Mouse (Mus musculus): ENCODE results near the gene Pfdn6. TPM values are rescaled to one million over a fixed set of nuclear protein-coding genes. Genes with fewer than 3 reads are reported as not detected.
"Not testable (repeated sequence)": the region's sequence is repeated elsewhere in the genome, so short reads cannot be mapped to it uniquely, and the experiment has no call there.

The Pfdn6 gene
- polyA plus RNA-seq, 1 experiment from 2014 or later: 152 TPM

DNA sequence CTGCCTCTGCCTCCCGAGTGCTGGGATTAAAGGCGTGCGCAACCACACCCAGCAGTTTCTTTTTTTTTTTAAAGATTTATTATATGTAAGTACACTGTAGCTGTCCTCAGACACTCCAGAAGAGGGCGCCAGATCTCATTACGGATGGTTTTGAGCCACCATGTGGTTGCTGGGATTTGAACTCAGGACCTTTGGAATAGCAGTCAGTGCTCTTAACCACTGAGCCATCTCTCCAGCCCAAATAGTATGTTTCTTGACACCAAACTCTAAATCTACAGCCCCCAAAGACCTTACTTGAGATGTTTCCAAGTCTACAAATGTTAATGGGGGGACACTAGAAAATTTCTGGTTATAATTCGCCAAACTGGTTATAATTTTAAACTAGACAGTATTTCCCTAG lies 48.3 kb downstream of the Pfdn6 start:
- not testable (repeated sequence) for H3K4me1 ChIP-seq (ENCODE audit: control insufficient read depth, insufficient read depth, low read length); H3K27me3 ChIP-seq (ENCODE audit: control insufficient read depth, insufficient read depth, low read length); H3K9me3 ChIP-seq (ENCODE audit: control insufficient read depth, low read depth, low read length); H3K4me3 ChIP-seq (ENCODE audit: low read depth, low read length); ATAC-seq (ENCODE audit: insufficient number of reproducible peaks, insufficient read depth, low FRiP score, low read depth); H3K36me3 ChIP-seq (ENCODE audit: control insufficient read depth, insufficient read depth, low read length); H3K27ac ChIP-seq (ENCODE audit: low read length); H3K4me2 ChIP-seq (replicated peaks; ENCODE audit: low read depth, low read length); H3K9ac ChIP-seq (replicated peaks; ENCODE audit: low read depth, low read length)
- 65% methylated on average over 6 of the region's 6 CpGs for WGBS

DNA sequence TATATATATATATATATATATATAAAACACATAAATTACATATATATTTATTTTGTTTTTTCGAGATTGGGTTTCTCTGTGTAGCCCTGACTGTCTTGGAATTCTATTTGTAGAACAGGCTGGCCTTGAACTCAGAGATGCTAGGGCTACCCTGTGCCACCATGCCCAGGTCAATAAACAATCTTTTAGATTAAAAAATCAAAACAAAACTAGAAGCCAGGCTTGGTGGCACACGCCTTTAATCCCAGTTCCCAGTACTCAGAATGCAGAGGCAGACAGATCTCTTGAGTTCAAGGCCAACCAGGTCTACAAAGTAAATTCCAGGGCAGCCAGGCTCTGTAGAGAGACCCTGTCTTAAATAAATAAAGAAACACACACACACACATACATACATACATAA lies 48.8 kb downstream of the Pfdn6 start:
- WGBS: 56% methylated on average over 2 of the region's 2 CpGs

DNA sequence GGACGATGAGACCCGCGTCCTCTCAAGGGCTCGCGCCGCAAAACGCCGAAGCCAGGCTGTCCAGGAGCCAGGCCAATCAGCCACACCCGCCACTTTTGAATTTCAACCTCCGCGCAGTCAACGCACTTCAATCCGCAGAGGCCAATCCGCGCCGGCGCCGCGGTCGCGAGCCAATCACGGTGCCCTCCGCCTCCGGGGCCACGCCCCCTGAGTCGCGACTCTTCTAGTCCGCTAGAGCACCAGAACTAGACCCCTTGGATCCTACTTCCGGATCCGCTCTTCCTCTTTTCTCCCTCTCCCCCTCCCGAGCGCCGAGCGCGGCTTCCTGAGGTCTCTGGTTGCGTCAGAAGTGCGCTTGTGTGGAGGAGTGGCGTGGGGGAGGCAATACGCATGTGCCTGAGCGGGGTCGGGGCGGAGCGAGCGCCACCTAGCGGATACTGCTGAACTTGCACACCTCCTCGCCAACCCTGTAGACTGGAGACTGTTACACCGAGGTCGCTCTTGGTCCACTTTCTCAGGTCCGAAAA lies 49.5 kb downstream of the Pfdn6 start, which contains the start of gene Kifc1:
TSS of gene Kifc1 (minus strand) at position 129 of the 527 bp plus-strand sequence.
- Histone ChIP-seq H3K4me3 (ENCODE audit: low read depth, low read length) (peak within 1 kb of the TSS; percentile 60), H3K27me3 (ENCODE audit: control insufficient read depth, insufficient read depth, low read length) (no peaks in the 10 kb centered on the region), H3K27ac (ENCODE audit: low read length) (peak within 1 kb of the TSS; percentile 58; the same call in 1 of the 2 replicates), H3K36me3 (ENCODE audit: control insufficient read depth, insufficient read depth, low read length) (peaks cover 7% of the 10 kb centered on the region; the same call in 1 of the 2 replicates), H3K4me1 (ENCODE audit: control insufficient read depth, insufficient read depth, low read length) (peaks cover 8% of the 10 kb centered on the region; the same call in 1 of the 2 replicates), H3K4me2 (replicated peaks; ENCODE audit: low read depth, low read length) (peak within 1 kb of the TSS; percentile 50), H3K9ac (replicated peaks; ENCODE audit: low read depth, low read length) (peak within 1 kb of the TSS; percentile 55), H3K9me3 (ENCODE audit: control insufficient read depth, low read depth, low read length) (no peaks in the 10 kb centered on the region)
- ATAC-seq (ENCODE audit: insufficient number of reproducible peaks, insufficient read depth, low FRiP score, low read depth): peak; percentile 100
- under 1% methylated on average over 47 of the region's 49 CpGs for WGBS

More for the DNA sequence above, 48.8 kb downstream of the Pfdn6 start:
- ATAC-seq (ENCODE audit: insufficient number of reproducible peaks, insufficient read depth, low FRiP score, low read depth): no peak
- Histone ChIP-seq H3K27me3 (ENCODE audit: control insufficient read depth, insufficient read depth, low read length) (no peaks in the 10 kb centered on the region), H3K9me3 (ENCODE audit: control insufficient read depth, low read depth, low read length) (no peaks in the 10 kb centered on the region), H3K4me3 (ENCODE audit: low read depth, low read length) (no peak overlapping the region), H3K36me3 (ENCODE audit: control insufficient read depth, insufficient read depth, low read length) (peaks cover under 1% of the 10 kb centered on the region; the same call in 1 of the 2 replicates), H3K9ac (replicated peaks; ENCODE audit: low read depth, low read length) (no peak overlapping the region), H3K4me2 (replicated peaks; ENCODE audit: low read depth, low read length) (no peak overlapping the region), H3K4me1 (ENCODE audit: control insufficient read depth, insufficient read depth, low read length) (peaks cover 8% of the 10 kb centered on the region; the same call in 1 of the 2 replicates), H3K27ac (ENCODE audit: low read length) (no peak overlapping the region)

DNA sequence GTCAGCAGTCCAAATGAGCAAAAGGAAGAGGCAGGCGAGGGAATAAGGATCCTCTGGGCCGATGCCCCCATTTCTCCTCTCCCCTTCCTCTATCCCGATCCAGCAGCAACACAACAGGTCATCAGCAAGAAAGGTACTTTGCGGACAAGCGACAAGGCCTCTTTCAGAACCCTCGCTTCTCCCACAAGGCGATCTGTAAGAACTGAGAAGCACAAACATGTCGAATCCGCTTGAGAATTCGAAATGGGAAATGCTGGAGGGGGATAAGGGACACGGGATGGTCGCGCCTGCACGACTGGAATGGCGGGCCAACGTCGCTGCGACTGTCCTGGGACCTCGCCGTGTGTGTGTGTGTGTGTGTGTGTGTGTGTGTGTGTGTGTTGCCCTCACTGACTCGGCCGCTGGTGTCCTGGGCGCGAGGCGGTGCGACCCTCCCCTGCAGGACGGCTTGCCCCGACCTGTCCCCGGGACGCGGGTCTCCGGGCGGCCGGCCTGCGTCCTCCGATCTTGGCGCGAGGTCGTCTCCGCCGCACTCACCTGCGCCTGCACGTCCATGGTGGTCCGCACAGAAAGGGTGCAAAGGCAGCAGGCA lies 50.1 kb downstream of the Pfdn6 start:
- H3K9me3 ChIP-seq (ENCODE audit: control insufficient read depth, low read depth, low read length); H3K27me3 ChIP-seq (ENCODE audit: control insufficient read depth, insufficient read depth, low read length); H3K36me3 ChIP-seq (ENCODE audit: control insufficient read depth, insufficient read depth, low read length); H3K4me1 ChIP-seq (ENCODE audit: control insufficient read depth, insufficient read depth, low read length); ATAC-seq (ENCODE audit: insufficient number of reproducible peaks, insufficient read depth, low FRiP score, low read depth): not testable (repeated sequence)
- H3K4me2 ChIP-seq (replicated peaks; ENCODE audit: low read depth, low read length): peak overlapping the region; percentile 50
- under 1% methylated on average over 38 of the region's 44 CpGs for WGBS
- peak overlapping the region; percentile 58; the same call in 1 of the 2 replicates for H3K27ac ChIP-seq (ENCODE audit: low read length)
- H3K9ac ChIP-seq (replicated peaks; ENCODE audit: low read depth, low read length): peak overlapping the region; percentile 55
- peak overlapping the region; percentile 60 for H3K4me3 ChIP-seq (ENCODE audit: low read depth, low read length)

Other genes starting within 250 kb of the Pfdn6 start
- 42.8 and 49.3 TPM in 2 replicates for gene March2, start 221.7 kb downstream of the Pfdn6 start, polyA plus RNA-seq (2014; fragmentation: Nextera tagmentation; extraction: Ambion mirVana)
- gene Rab11b, start 179.8 kb downstream of the Pfdn6 start, polyA plus RNA-seq (2014; fragmentation: Nextera tagmentation; extraction: Ambion mirVana): 255 and 296 TPM in 2 replicates
- 22.5 and 25.1 TPM in 2 replicates for gene Angptl4, start 158.5 kb downstream of the Pfdn6 start, polyA plus RNA-seq (2014; fragmentation: Nextera tagmentation; extraction: Ambion mirVana)
- 32.5 and 33.5 TPM in 2 replicates for gene Kank3, start 129.8 kb downstream of the Pfdn6 start, polyA plus RNA-seq (2014; fragmentation: Nextera tagmentation; extraction: Ambion mirVana)
- gene Rps28, start 115.8 kb downstream of the Pfdn6 start, polyA plus RNA-seq (2014; fragmentation: Nextera tagmentation; extraction: Ambion mirVana): 1,306 and 1,470 TPM in 2 replicates
- gene Ndufa7, start 115.8 kb downstream of the Pfdn6 start, polyA plus RNA-seq (2014; fragmentation: Nextera tagmentation; extraction: Ambion mirVana): 471 and 592 TPM in 2 replicates
- gene Cd320, start 97.3 kb downstream of the Pfdn6 start, polyA plus RNA-seq (2014; fragmentation: Nextera tagmentation; extraction: Ambion mirVana): 75.6 and 79.6 TPM in 2 replicates
- gene Gm7029, start 66.5 kb downstream of the Pfdn6 start, polyA plus RNA-seq (2014; fragmentation: Nextera tagmentation; extraction: Ambion mirVana): not detected in 2 replicates
- 6.8 TPM in 2 replicates for gene Kifc1, start 49.7 kb downstream of the Pfdn6 start, polyA plus RNA-seq (2014; fragmentation: Nextera tagmentation; extraction: Ambion mirVana)
- gene Platr17, start 35.2 kb downstream of the Pfdn6 start, polyA plus RNA-seq (2014; fragmentation: Nextera tagmentation; extraction: Ambion mirVana): 0.54 and 1.00 TPM in 2 replicates
- gene Daxx, start 30.9 kb downstream of the Pfdn6 start, polyA plus RNA-seq (2014; fragmentation: Nextera tagmentation; extraction: Ambion mirVana): 39.2 and 44.6 TPM in 2 replicates
- 45.3 and 47.9 TPM in 2 replicates for gene Tapbp, start 24.4 kb downstream of the Pfdn6 start, polyA plus RNA-seq (2014; fragmentation: Nextera tagmentation; extraction: Ambion mirVana)
- gene Zbtb22, start 24.4 kb downstream of the Pfdn6 start, polyA plus RNA-seq (2014; fragmentation: Nextera tagmentation; extraction: Ambion mirVana): 9.4 and 10.4 TPM in 2 replicates
- 38.4 and 39.8 TPM in 2 replicates for gene Rgl2, start 10.8 kb downstream of the Pfdn6 start, polyA plus RNA-seq (2014; fragmentation: Nextera tagmentation; extraction: Ambion mirVana)
- gene Wdr46, start 317 bp upstream of the Pfdn6 start, polyA plus RNA-seq (2014; fragmentation: Nextera tagmentation; extraction: Ambion mirVana): 19.0 and 23.0 TPM in 2 replicates
- gene B3galt4, start 11.1 kb upstream of the Pfdn6 start, polyA plus RNA-seq (2014; fragmentation: Nextera tagmentation; extraction: Ambion mirVana): 2.8 and 2.9 TPM in 2 replicates
- 31.5 and 34.8 TPM in 2 replicates for gene Vps52, start 15.5 kb upstream of the Pfdn6 start, polyA plus RNA-seq (2014; fragmentation: Nextera tagmentation; extraction: Ambion mirVana)
- gene Rps18, start 15.7 kb upstream of the Pfdn6 start, polyA plus RNA-seq (2014; fragmentation: Nextera tagmentation; extraction: Ambion mirVana): 2,047 and 2,164 TPM in 2 replicates
- 38.3 and 38.8 TPM in 2 replicates for gene H2-K1, start 60.0 kb upstream of the Pfdn6 start, polyA plus RNA-seq (2014; fragmentation: Nextera tagmentation; extraction: Ambion mirVana)
- gene Ring1, start 84.3 kb upstream of the Pfdn6 start, polyA plus RNA-seq (2014; fragmentation: Nextera tagmentation; extraction: Ambion mirVana): 7.5 and 8.6 TPM in 2 replicates
- 41.7 and 44.9 TPM in 2 replicates for gene H2-Ke6, start 87.7 kb upstream of the Pfdn6 start, polyA plus RNA-seq (2014; fragmentation: Nextera tagmentation; extraction: Ambion mirVana)
- gene Slc39a7, start 91.3 kb upstream of the Pfdn6 start, polyA plus RNA-seq (2014; fragmentation: Nextera tagmentation; extraction: Ambion mirVana): 81.3 and 91.7 TPM in 2 replicates
- gene Rxrb, start 91.5 kb upstream of the Pfdn6 start, polyA plus RNA-seq (2014; fragmentation: Nextera tagmentation; extraction: Ambion mirVana): 21.7 and 22.4 TPM in 2 replicates
- 0.32 and 1.2 TPM in 2 replicates for gene Col11a2, start 99.1 kb upstream of the Pfdn6 start, polyA plus RNA-seq (2014; fragmentation: Nextera tagmentation; extraction: Ambion mirVana)
- 0.65 and 1.1 TPM in 2 replicates for gene H2-Oa, start 152.0 kb upstream of the Pfdn6 start, polyA plus RNA-seq (2014; fragmentation: Nextera tagmentation; extraction: Ambion mirVana)
- 11.9 and 15.1 TPM in 2 replicates for gene H2-DMa, start 179.2 kb upstream of the Pfdn6 start, polyA plus RNA-seq (2014; fragmentation: Nextera tagmentation; extraction: Ambion mirVana)
- 150 and 152 TPM in 2 replicates for gene Brd2, start 182.3 kb upstream of the Pfdn6 start, polyA plus RNA-seq (2014; fragmentation: Nextera tagmentation; extraction: Ambion mirVana)
- 0.35 and 0.38 TPM in 2 replicates for gene H2-DMb2, start 203.0 kb upstream of the Pfdn6 start, polyA plus RNA-seq (2014; fragmentation: Nextera tagmentation; extraction: Ambion mirVana)
- gene H2-DMb1, start 212.7 kb upstream of the Pfdn6 start, polyA plus RNA-seq (2014; fragmentation: Nextera tagmentation; extraction: Ambion mirVana): 1.4 and 1.6 TPM in 2 replicates
- gene Tap1, start 247.2 kb upstream of the Pfdn6 start, polyA plus RNA-seq (2014; fragmentation: Nextera tagmentation; extraction: Ambion mirVana): 5.2 and 7.2 TPM in 2 replicates
- 3.4 and 4.4 TPM in 2 replicates for gene Psmb9, start 247.4 kb upstream of the Pfdn6 start, polyA plus RNA-seq (2014; fragmentation: Nextera tagmentation; extraction: Ambion mirVana)